Mouse (Mus musculus): Measurements from ENCODE around the gene Ablim1.

The Ablim1 gene

DNA sequence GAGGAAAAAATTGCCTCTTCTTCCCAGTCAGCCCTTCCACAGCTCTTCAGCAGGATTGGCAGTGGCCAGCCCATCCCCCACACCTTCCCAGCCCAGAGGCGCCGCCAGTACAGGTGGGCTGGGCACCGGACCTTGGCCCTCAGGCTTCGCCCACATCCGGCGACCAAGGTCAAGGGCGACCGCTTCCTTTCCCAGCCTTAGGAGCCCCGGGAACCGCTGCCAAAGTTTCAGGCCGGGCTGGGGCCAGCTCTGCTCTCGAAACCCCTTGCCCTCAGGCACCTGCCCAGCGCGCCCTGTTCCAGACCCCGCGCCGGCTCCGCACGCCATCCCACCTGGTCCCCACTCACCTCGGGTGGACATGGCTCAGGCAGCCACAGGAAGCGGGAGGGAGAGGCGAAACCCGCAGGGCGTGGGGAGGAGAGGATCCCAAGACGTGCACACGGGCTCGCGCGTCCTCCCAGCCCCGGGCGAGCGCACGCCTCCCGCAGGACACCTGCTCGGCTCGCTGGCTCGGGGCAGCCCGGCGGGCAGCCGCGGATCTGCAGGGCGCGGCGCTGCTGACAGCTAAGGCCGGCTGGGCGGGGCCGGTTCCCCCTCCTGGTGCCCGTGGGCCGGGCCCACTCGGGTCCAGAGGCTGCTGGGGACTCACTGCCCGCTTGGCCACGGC lies at the start of gene Ablim1:
Ablim1 (minus strand) TSS at position 574 of the 667 bp plus-strand sequence.
- peak; percentile 66 to 67 for DNase-seq

DNA sequence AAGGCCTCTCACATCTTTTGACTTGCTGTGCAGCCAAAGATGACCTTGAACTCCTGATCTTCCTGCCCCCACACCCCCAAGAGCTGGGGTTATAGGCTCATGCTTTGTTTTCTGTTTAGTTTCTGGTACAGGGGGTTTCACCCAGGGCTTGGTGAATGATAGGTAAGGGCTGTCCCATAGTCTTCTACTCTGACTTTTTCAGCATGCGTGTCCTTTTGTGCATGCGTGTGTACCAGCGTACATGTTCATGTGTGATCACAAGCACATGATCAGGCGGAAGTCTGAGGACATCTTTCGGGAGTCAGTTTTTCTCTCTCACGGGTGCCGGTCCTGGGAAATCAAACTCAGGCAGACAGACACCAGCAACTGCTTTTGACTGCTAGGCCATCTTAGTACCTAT lies 48.8 kb upstream of the Ablim1 start:
- no peak for DNase-seq

DNA sequence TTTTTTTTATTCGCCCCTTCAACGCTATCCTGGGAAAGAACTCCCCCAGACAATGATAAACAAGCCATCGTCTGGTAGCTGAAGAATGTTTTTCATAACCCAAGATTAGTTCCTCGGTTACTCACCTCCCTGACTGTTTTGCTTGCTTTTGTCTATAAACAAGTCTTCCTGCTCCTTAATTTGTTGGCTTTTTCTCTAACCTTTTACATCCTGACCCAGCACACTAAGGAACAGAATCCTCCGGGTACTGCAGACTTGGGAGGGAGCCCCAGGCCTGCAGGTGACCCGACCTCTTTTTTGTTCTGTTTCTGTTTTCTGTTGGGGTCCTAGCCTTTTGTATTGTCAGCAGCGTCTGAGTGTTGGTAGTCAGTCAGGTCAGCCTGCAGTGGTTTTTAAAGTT lies 48.4 kb upstream of the Ablim1 start:
- no peak for DNase-seq

DNA sequence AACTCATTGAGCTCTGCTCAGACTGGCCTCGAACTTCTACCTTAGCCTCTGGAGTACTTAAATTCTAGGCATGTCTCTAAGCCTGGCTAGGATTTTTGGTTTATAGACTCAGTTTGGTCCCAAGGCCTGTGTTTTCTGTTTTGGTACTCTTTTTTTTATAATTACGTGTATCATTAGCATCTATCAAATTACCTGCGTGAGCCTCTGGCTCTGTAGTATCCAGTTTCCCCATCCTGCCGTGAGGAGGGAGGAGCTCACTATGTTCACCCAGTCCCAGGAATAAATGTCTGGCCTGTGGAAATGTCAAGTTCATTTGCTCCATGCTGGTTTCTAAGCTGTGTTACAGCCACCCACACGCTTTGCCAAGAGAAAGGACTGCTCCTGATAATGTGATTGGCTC lies 47.9 kb upstream of the Ablim1 start:
- DNase-seq = no peak

DNA sequence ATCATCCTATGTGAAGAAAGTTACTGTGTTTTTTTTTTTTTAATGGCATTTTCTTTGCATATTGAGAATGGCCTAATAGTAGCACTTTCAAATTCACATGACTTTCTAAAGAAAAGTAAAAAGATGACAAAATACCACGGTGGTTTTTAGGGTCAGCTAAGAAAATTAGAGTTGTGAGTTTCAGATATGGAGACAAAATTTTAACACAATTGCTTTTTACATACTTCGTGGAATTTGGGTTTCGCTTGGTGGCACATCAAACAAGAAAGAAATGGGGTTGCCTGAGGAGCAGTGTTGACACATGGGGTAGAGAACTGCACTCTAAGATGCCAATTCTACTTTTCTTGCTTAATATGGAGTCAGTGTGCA lies 47.2 kb upstream of the Ablim1 start:
- DNase-seq = no peak

DNA sequence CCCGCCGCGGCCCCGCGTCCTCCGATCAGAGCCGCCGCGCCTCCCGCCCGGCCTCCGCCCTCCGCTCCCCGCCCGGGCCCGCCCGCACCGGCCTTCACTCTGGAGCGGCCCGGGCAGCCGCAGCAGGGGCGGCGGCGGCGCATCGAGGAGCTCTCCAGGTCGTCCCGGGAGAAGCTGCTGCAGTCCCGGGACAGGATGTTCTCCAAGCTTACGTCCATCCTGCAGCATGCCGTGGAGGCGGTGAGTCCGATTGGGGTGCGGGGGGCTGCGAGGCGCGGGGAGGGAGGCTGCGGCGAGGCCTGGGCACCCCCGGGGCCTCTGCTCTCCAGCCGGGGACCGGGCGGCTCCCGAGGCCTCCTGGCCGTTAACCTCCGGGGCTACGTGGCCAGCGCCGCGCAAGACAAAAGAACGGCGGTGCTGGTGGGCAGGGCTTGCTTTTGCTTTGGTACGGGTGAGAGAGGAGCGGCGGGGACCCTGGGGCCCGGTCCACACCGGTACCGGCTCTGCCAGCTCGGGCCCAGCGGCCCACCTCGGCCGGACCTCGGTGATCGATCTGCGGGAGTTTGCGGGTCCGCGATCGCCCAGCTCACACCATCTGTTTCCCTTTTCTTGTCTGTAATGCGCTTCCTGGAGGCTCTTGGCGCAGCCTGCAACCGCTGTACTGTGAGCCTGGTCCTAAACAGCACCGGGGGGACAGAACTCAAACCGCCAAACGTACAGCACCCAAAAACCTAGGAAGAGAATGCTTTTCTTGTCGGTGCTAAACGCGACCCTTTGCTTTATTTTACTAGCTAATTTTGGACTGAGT lies 46.6 kb upstream of the Ablim1 start:
- DNase-seq = peak; percentile 54 to 60

DNA sequence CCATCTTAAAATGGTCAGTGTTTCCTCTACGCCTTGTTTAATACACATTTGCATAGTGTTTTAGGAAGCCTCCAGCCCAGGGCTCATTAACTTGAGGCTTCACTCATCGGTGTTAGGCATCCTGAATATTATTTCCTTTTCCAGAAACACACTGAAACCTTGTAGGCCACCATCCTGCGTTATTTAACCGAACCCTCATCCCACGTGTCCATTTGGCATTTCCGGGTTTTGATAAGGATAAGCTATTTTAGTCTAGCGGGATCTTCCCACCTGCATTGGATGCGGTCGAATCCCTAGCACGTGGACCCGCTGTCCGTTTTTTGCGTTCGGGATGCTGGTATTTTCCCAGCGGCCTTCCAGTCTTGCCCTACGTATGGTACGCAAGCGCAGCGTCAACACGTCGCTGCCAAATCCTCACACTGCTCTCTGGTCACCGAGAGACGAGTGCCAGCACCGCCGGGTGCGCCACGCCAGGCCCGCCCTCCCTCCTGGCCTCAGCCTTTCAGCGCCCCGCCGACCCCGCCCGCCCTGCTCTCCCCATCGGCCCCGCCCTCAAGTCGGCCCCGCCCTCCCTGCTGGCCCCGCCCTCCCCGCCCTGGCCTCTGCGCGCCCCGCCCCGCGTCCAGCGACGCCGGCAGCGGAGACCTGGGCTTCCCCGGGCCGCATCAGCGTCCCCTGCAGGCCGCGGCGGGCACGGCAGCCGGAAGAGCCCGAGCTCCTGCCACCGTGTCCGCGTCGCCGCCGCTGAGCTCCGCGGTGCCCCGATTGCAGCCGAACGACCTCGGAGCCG lies 45.8 kb upstream of the Ablim1 start, which contains the start of gene Fam160b1:
Fam160b1 (plus strand) TSS at position 340 of the 790 bp plus-strand sequence.
- DNase-seq = peak; percentile 94 to 97

DNA sequence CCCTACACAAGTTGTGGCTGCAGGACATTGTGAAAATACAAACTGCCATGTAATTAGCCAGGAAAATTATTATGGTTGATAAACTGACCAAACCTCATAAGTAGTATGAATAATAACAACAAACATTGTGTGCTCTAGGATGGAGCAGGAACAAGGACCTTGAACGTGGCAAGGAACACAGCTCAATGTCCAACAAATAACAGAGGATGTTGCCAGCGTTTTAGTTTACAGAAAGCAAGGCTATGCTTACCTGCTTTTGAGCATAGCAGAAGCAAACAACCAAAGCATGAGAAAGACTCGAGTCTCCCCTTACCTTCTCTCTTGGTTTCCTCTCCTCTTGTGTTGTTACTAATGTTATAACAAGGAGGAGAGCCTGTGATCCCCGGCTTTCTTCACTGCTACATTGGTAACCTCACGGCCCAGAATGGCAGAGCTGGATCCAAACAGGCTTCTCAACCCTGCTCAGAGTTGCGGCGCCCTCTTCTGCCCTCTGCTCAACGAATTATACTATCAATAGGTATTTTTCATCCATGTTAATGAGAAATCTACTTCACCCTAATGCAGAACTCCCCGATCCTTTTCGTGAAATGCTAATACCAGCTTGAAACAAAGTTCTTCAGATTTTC lies 45.1 kb upstream of the Ablim1 start:
- DNase-seq = peak; percentile 35 to 37

DNA sequence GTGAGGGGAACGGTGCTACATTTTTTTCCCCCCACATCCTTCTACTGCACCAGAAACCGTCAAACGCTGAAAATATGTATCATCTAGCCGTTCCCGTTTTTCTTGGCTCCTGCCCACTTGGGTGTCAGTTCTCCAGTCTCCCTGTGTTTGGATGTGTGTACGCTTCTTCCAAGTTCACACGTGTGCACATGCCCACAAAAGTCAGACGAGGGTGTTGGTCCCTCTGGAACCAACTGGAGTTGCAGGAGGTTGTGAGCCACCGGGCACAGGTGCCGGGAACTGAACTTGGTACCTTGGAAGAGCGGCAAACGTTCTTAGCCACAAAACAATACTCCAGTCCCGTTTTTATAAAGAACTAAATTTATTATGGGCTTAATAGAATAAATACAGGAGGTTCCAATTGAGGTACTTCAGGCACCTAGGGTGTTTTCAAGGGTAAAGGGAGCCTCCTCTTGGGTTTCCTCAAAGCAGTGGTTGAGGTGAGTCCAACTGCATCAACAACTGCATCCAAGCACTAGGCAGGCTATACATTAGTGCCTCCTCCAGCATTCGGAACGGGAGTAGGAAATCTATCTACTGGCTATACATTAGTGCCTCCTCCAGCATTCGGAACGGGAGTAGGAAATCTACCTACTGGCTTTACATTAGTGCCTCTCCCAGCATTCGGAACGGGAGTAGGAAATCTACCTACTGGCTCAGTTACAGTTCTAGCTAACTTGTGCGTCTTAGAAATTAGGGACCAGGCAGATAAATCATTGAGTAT lies 44.3 kb upstream of the Ablim1 start:
- no peak for DNase-seq

DNA sequence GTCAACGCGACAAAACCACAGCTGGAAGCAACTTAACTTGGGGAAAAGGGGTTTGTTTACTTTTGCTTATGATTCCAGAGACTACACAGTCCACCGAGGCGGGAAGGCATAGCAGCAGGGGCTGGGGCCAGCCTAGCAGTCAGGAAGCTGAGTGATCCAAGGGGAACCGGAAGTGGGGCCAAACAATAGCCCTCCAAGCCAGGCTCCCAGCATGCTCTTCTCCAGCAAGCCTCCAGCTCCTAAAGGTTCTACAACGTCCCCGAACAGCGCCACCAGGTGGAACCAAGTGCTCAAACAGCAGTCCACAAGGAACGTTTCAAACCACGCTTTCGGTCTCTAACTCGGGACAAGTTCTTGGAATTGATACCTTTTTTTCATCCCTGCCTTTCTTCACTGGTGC lies 43.6 kb upstream of the Ablim1 start:
- peak; percentile 81 to 83 for DNase-seq

DNA sequence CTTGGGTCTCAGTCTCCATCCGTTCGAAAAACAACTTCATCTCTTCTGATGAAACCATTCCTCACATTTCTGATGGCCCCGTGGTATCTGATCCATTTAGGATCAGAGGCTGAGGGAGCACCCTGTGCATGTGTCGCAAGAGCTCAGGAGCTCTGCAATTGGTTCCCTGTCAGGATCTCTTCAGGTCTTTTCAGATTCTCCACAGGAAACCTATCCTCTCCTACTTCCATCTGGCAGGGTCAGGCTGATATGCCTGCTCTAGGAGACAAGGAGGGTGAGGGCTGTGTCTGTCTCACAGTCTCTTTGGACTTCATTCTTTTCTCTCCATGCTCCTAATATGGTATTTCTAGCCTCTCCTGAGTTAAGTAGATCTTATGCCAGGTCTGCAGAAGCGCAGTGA lies 43.1 kb upstream of the Ablim1 start:
- no peak for DNase-seq

DNA sequence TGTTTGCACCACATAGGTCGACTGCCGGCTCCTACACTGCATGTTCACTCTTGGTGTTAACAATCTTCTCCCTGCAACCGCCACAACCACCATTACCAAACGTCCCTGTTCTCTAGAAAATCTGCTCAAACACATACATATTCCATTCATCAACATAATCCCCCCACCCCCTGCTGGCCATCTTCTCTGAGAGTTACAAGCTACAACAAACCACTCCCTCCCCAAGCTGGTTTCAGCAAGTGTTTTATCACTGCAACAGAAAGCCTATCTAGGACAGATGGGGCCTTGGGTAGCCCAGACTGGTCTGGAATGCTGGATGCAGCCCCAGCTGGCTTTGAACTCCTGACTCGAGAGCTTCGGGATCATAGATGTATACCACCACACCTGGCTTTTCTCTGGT lies 42.5 kb upstream of the Ablim1 start:
- no peak for DNase-seq

DNA sequence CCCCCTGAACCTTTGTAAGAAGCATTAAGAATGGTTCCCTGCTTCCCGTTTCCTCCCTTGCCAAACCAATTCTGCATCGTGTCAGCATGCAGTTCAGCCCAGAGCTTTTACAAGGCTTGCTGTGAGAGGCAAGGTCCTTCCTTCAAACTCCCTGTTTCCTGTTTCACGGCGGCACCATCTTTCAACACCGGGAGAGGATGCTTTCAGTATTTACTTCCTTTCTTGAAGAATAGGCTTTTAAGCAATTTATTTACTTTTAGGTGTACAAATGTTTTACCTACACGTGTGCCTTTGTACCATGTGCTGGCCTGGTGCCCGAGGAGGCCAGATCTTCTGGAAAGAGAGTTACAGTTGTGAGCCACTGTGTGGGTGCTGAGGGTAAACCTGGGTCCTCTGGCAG lies 41.6 kb upstream of the Ablim1 start:
- DNase-seq = peak; percentile 28 to 33

DNA sequence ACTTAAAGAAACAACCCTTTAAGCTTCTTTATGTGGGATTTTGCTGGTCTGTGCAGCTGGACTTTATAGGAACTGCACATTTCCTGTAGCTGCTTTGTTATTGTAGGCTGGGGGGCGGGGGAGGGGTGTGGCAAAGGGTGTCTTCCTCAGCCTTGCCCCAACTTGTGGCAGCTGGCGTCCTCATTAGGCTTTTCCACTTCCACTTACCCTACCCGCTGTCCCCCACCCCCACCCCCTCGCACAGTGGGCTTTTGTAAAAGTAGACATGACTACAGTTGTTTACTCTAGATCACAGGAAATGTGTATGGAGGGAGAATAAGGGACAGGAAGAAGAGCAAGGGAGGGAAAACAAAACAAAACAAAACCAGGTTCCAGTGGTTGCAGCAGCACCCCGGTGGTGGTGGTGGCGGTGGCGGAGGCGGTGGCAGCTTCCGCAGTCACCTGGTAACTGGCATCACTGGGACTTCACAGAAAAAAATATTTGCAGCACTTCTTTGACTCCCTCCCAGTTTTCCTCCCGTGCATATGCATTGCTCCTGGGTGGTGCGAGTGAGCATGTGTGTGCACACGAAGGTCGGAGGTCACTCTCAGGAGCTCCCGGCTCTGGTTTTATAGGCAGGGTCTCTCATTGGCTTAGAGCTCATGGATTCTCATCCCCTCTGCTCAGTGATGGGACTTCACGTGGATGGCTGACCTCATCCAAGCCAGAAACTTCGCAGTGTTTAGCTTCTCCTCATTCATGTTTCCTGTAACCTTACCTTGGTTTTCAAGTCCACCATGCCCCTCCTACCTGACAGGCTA lies 40.9 kb upstream of the Ablim1 start:
- DNase-seq = peak; percentile 71

DNA sequence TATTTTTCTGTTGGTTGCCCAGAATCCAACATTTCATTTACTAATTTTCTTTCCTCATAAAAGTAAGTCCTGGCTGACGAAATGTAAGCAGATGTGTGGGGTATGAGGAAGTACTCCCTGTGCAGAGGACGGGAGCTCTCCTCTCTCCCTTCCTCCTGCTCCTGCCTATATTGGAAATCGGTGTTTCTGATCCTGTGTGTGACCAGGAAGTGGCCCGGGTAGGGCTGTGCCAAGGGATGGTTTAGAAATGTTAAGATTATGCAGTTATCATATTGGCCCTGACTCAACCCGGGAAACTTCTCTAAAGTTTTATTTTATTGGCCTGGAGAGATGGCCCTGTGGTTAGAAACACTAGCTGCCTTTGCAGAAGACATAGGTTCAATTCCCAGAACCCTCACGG lies 40.0 kb upstream of the Ablim1 start:
- no peak for DNase-seq

DNA sequence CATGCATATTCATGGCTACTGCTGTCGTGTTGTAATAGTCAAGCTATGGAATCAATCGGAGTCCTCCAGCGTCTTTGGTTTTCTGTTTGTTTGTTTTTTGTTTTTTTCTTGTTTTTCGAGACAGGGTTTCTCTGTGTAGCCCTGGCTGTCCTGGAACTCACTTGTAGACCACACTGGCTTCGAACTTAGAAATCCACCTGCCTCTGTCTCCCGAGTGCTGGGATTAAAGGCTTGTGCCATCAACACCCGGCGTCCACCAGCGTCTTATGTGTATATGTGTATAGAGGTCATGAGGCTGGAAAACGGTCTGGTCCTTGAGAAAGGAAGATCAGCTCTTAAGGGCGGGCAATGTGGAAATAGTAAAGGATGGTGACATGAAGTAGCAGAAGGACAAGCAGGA lies 39.3 kb upstream of the Ablim1 start:
- DNase-seq = no peak

DNA sequence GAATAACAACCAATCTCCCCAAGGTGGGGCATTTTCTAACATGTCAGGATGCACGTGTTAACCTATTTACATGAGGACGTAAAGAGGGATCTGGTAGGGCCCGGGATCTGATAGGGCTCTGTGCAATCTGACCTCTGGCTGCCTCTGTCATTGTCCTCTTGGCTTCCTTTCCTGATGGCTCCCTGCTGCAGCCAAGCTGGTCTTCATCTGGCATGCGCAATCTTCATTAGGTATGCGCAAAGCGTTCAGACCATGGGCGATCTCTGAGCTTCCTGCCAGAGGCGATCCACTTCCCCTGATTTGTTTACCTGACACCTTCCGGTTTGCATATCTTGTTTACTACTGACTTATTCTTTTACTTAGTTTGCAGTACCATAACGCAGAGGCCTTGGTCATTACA lies 38.5 kb upstream of the Ablim1 start:
- no peak for DNase-seq

DNA sequence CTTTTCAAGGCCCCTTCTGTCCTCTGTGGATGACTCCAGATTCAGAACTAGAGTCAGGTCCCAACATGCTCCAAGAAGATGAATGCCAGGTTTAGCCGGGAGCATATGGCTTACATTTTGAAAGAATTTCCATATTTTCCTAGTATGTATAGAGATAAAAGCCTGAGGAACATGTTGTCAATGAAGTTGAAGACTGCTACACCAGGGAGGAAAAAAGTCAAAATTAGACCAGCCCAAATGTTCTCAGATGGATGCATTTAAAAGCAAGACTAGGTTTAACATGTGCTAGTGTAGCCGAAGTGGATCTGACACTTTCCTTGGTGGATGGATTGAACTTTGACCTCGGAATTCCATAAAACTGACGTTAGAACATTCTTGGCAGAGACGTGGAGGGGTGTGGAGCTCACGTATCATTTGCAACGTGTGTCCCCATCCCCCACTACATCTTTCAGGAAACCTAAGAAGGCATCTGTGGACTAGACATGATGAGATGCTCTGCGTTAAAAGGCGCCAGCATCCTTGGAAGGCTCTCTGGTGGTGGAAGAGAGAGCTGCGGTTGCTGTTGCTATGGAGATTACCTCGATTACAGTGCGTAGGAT lies 37.7 kb upstream of the Ablim1 start:
- no peak for DNase-seq

DNA sequence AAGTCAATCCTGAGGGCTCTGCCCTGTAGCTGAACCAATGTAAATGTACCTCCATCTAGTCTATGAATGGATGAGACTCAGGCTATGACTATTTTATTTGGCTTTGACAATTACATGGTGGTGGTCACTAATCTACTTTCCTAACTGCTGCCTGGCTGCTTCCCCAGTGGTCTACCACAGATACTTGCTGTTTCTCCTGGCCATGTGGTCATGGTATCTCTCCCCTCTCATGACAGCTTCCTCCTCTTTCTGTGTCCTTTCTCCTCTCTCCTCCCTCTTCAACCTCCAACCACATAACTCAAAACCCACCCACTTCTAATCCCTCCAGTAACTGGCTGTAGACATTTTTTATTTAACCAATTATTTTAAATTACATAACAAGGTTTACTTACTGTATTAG lies 34.4 kb upstream of the Ablim1 start:
- no peak for DNase-seq

DNA sequence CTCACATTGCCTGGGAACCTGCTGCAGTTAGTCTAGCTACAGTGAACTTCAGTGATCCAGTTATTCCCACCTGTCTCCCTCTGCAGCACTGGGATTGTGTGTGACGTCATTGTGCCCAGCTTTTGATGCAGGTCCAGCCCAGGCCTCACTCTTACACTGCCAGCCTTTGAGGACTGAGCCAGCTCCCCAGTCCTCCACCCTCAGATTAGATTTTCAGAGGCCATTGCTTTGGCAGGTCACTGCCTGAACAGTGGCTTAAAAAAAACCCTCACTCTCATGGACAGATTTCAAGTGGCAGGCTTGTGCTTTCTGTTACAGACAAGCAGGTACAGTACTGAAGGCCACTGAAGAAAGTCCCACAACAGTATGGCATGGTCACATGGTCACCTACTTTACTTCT lies 30.0 kb upstream of the Ablim1 start:
- no peak for DNase-seq

DNA sequence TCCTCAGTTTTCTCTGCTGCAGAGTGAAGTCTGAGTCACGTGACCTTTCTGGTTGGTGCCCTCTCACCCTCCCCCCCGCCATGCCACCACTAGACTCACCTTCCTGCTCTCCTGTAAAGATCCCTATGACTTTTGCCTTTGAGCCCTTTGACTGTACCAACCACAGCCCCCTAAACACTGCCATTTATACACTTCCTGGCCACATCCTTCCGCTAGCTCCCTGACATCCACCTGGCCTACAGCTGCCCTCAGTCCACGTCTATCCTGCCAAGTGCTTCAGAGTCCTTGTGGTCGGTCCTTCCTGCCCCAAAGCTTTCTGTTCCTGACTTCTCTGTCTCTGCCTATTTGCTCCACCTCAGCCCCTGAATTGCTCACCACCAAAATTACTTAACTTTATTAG lies 29.1 kb upstream of the Ablim1 start:
- DNase-seq = peak in 1 of 2 experiments; percentile 25

All from B cell, adult 2 months (primary cell).